Mouse (Mus musculus) right cerebral cortex, postnatal 4 days (tissue): ENCODE measurements around the gene Skap2.

ENCODE experiments used
- DNase-seq: peaks from one replicate; pipeline ENCODE4 v3.0.0-alpha.2; 2022

Gene Skap2

GRCm38 (mm10) chr6:51833362-51833761 lies 179.0 kb downstream of the Skap2 start:
- no peak for DNase-seq

GRCm38 (mm10) chr6:51825621-51826021 lies 186.7 kb downstream of the Skap2 start:
- DNase-seq, result no peak

- no peak for DNase-seq
These were observed 188.1 kb downstream of the Skap2 start for GRCm38 (mm10) chr6:51824136-51824830.

GRCm38 (mm10) chr6:51822049-51822448 lies 190.3 kb downstream of the Skap2 start:
- no peak for DNase-seq

- no peak for DNase-seq
These were observed 191.5 kb downstream of the Skap2 start for GRCm38 (mm10) chr6:51820853-51821252.

- DNase-seq, result no peak
These were observed 195.3 kb downstream of the Skap2 start for GRCm38 (mm10) chr6:51816892-51817621.

- DNase-seq, result no peak
These were observed 201.4 kb downstream of the Skap2 start for GRCm38 (mm10) chr6:51810906-51811305.

GRCm38 (mm10) chr6:51809164-51809824 lies 203.1 kb downstream of the Skap2 start:
- no peak for DNase-seq

- no peak for DNase-seq
These were observed 204.3 kb downstream of the Skap2 start for GRCm38 (mm10) chr6:51808011-51808410.
